Mouse (Mus musculus): ENCODE results near the gene Xab2.

DNA sequence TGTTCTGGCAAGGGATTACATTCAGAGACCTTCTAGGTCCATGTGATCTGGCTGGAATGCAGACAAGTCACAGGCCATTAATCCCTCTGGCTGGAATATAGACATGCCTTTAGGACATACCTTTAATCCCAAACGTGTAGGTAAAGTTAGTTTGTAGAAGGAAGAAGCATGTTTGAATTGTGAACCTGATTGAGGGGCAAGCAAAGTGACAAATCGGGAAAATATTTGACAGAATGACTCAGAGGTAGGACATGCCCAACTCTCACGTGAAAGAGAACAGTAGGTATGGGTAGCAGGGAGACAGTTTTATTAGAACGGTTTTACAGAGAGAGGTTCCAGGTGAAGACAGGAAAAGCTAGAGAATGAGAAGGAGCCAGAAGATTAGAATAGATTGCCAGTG is 26.4 kb upstream of the Xab2 start:
- no peak for TF ChIP-seq FLI1 (IDR thresholded peaks at IDR 0.05; ENCODE audit: low read length)
- no peak for TF ChIP-seq GATA1 (IDR thresholded peaks at IDR 0.05; ENCODE audit: borderline replicate concordance, low read length)

Measured in megakaryocyte, embryonic 14.5 days (primary cell).